Mouse (Mus musculus) kidney, embryonic 16.5 days (tissue): ENCODE measurements around the gene Cd63. TPM values are rescaled to one million over a fixed set of nuclear protein-coding genes. Genes with fewer than 3 reads are reported as not detected.
A peak's percentile ranks its signal among the peaks of the same experiment; 100 is the strongest.

Experiments
- ATAC-seq: fragments of 200-750 bp; cut with Nextera tagmentation; 2 replicates; pipeline ENCODE4 v1.8.0; 2017; ENCODE audit warnings: moderate TSS enrichment; ENCODE audit not compliant: low FRiP score, low TSS enrichment
- H3K27ac ChIP-seq: fragments of 300-500 bp; sonication (generic); 2 replicates; pipeline ENCODE4 v1.5.1; 2014; ENCODE audit warnings: low read length
- H3K27me3 ChIP-seq: fragments of 300-500 bp; sonication (generic); 2 replicates; pipeline ENCODE4 v1.6.1; 2014; ENCODE audit warnings: low read length, control low read depth, mixed read lengths; ENCODE audit not compliant: insufficient read depth
- H3K36me3 ChIP-seq: fragments of 300-500 bp; sonication (generic); 2 replicates; pipeline ENCODE4 v1.6.1; 2014; ENCODE audit warnings: low read length, control low read depth, mixed read lengths; ENCODE audit not compliant: insufficient read depth
- H3K4me1 ChIP-seq: fragments of 300-500 bp; sonication (generic); 2 replicates; pipeline ENCODE4 v1.6.1; 2014; ENCODE audit warnings: low read length, control low read depth, mixed read lengths; ENCODE audit not compliant: insufficient read depth
- H3K4me2 ChIP-seq: fragments of 300-500 bp; sonication (generic); replicated peaks from 2 replicates; pipeline ENCODE4 v1.6.1; 2014; ENCODE audit warnings: low read depth, low read length
- H3K4me3 ChIP-seq: fragments of 300-500 bp; sonication (generic); 2 replicates; pipeline ENCODE4 v1.5.1; 2014; ENCODE audit warnings: mild to moderate bottlenecking, low read length
- H3K9ac ChIP-seq: fragments of 300-500 bp; sonication (generic); replicated peaks from 2 replicates; pipeline ENCODE4 v1.6.1; 2014; ENCODE audit warnings: low read length
- H3K9me3 ChIP-seq: fragments of 300-500 bp; sonication (generic); 2 replicates; pipeline ENCODE4 v1.6.1; 2016; ENCODE audit warnings: low read length, control low read depth
- WGBS: fragments of 180-500 bp; shearing (Covaris S2); extraction: QIAGEN DNeasy Blood & Tissue Kit; methylation state at CpG from one replicate; pipeline ENCODE4 v1.1.7; 2014; 5-methylcytosine and 5-hydroxymethylcytosine counted together
- polyA plus RNA-seq: library from polyadenylated mRNA; unstranded; fragments of >200 nt; fragmentation: Nextera tagmentation; extraction: Ambion mirVana; gene quantifications from 2 replicates; pipeline ENCODE4 v1.2.1, GENCODE M21; 2015

Cd63 gene
- 775 and 850 TPM in 2 replicates for polyA plus RNA-seq

GRCm38 (mm10) chr10:128900698-128901097 is at the start of gene Cd63:
Gene Cd63, plus strand, starts transcription at chr10:128900989.
- Histone ChIP-seq H3K36me3 (no peaks in the 10 kb centered on the region), H3K4me1 (peaks cover 9% of the 10 kb centered on the region; the same call in 1 of the 2 replicates), H3K4me2 (no peak within 1 kb of the TSS), H3K27ac (peak within 1 kb of the TSS; percentile 44), H3K4me3 (no peak within 1 kb of the TSS), H3K27me3 (peaks cover 13% of the 10 kb centered on the region), H3K9ac (no peak within 1 kb of the TSS), H3K9me3 (no peaks in the 10 kb centered on the region)
- 87% methylated on average over 3 of the region's 3 CpGs for WGBS
- no peak for ATAC-seq

- no peak for ATAC-seq
Observed at GRCm38 (mm10) chr10:128861176-128861575, 39.6 kb upstream of the Cd63 start.

GRCm38 (mm10) chr10:128866042-128866441 is 34.7 kb upstream of the Cd63 start:
- H3K4me3 ChIP-seq = no peak overlapping the region
- no peak overlapping the region for H3K27ac ChIP-seq
- no peak for ATAC-seq
- 81% methylated on average over 3 of the region's 3 CpGs for WGBS
- no peaks in the 10 kb centered on the region for H3K4me1 ChIP-seq
- H3K9ac ChIP-seq = no peak overlapping the region
- no peak overlapping the region for H3K4me2 ChIP-seq
- no peaks in the 10 kb centered on the region for H3K9me3 ChIP-seq
- peaks cover 18% of the 10 kb centered on the region for H3K36me3 ChIP-seq
- H3K27me3 ChIP-seq = no peaks in the 10 kb centered on the region

More at GRCm38 (mm10) chr10:128861176-128861575, 39.6 kb upstream of the Cd63 start:
- H3K9me3 ChIP-seq = no peaks in the 10 kb centered on the region
- no peaks in the 10 kb centered on the region for H3K27me3 ChIP-seq
- H3K27ac ChIP-seq = no peak overlapping the region
- H3K9ac ChIP-seq = no peak overlapping the region
- no peak overlapping the region for H3K4me3 ChIP-seq
- no peak overlapping the region for H3K4me2 ChIP-seq
- H3K4me1 ChIP-seq = no peaks in the 10 kb centered on the region
- H3K36me3 ChIP-seq = peaks cover 20% of the 10 kb centered on the region

GRCm38 (mm10) chr10:128866518-128866917 is 34.3 kb upstream of the Cd63 start:
- Histone ChIP-seq H3K9ac (no peak overlapping the region), H3K27me3 (no peaks in the 10 kb centered on the region), H3K4me3 (no peak overlapping the region), H3K4me2 (no peak overlapping the region), H3K27ac (no peak overlapping the region), H3K36me3 (peaks cover 21% of the 10 kb centered on the region), H3K4me1 (no peaks in the 10 kb centered on the region), H3K9me3 (no peaks in the 10 kb centered on the region)
- no peak for ATAC-seq
- 90% methylated on average over 1 of the region's 1 CpGs for WGBS

GRCm38 (mm10) chr10:128870341-128870740 is 30.4 kb upstream of the Cd63 start:
- no peak overlapping the region for H3K9ac ChIP-seq
- H3K9me3 ChIP-seq = no peaks in the 10 kb centered on the region
- no peaks in the 10 kb centered on the region for H3K27me3 ChIP-seq
- no peak for ATAC-seq
- H3K4me1 ChIP-seq = no peaks in the 10 kb centered on the region
- H3K27ac ChIP-seq = no peak overlapping the region
- H3K4me3 ChIP-seq = no peak overlapping the region
- WGBS = 81% methylated on average over 3 of the region's 3 CpGs
- peaks cover 41% of the 10 kb centered on the region for H3K36me3 ChIP-seq
- H3K4me2 ChIP-seq = no peak overlapping the region

- H3K4me3 ChIP-seq = no peak overlapping the region
- no peaks in the 10 kb centered on the region for H3K9me3 ChIP-seq
- H3K27me3 ChIP-seq = no peaks in the 10 kb centered on the region
- no peak overlapping the region for H3K9ac ChIP-seq
- H3K4me1 ChIP-seq = no peaks in the 10 kb centered on the region
- H3K4me2 ChIP-seq = no peak overlapping the region
- no peak overlapping the region for H3K27ac ChIP-seq
- no peak for ATAC-seq
- peaks cover 23% of the 10 kb centered on the region for H3K36me3 ChIP-seq
Observed at GRCm38 (mm10) chr10:128878291-128878690, 22.5 kb upstream of the Cd63 start.

GRCm38 (mm10) chr10:128878811-128879210 is 22.0 kb upstream of the Cd63 start:
- no peaks in the 10 kb centered on the region for H3K4me1 ChIP-seq
- no peaks in the 10 kb centered on the region for H3K9me3 ChIP-seq
- no peak overlapping the region for H3K4me2 ChIP-seq
- H3K9ac ChIP-seq = no peak overlapping the region
- ATAC-seq = no peak
- no peaks in the 10 kb centered on the region for H3K27me3 ChIP-seq
- WGBS = 85% methylated on average over 2 of the region's 2 CpGs
- H3K36me3 ChIP-seq = peaks cover 19% of the 10 kb centered on the region
- H3K4me3 ChIP-seq = no peak overlapping the region
- H3K27ac ChIP-seq = no peak overlapping the region

GRCm38 (mm10) chr10:128882067-128882466 is 18.7 kb upstream of the Cd63 start:
- peak; percentile 64; the same call in 1 of the 2 replicates for ATAC-seq
- 79% methylated on average over 5 of the region's 5 CpGs for WGBS
- peaks cover 27% of the 10 kb centered on the region for H3K36me3 ChIP-seq
- H3K4me3 ChIP-seq = no peak overlapping the region
- H3K27ac ChIP-seq = no peak overlapping the region
- no peaks in the 10 kb centered on the region for H3K27me3 ChIP-seq
- H3K4me2 ChIP-seq = no peak overlapping the region
- H3K9me3 ChIP-seq = no peaks in the 10 kb centered on the region
- H3K4me1 ChIP-seq = no peaks in the 10 kb centered on the region
- no peak overlapping the region for H3K9ac ChIP-seq

GRCm38 (mm10) chr10:128888941-128889827 is 11.6 kb upstream of the Cd63 start:
- WGBS = 0% methylated on average over 7 of the region's 7 CpGs
- H3K4me2 ChIP-seq = peak overlapping the region; percentile 94

GRCm38 (mm10) chr10:128889846-128890245 is 10.9 kb upstream of the Cd63 start:
- Histone ChIP-seq H3K4me2 (peak overlapping the region; percentile 94), H3K9ac (peak overlapping the region; percentile 87), H3K4me3 (peak overlapping the region; percentile 82), H3K4me1 (peaks cover 32% of the 10 kb centered on the region), H3K9me3 (no peaks in the 10 kb centered on the region), H3K36me3 (peaks cover 23% of the 10 kb centered on the region), H3K27ac (peak overlapping the region; percentile 94), H3K27me3 (no peaks in the 10 kb centered on the region; the same call in 1 of the 2 replicates)
- 22% methylated on average over 1 of the region's 2 CpGs for WGBS
- no peak for ATAC-seq

More at GRCm38 (mm10) chr10:128888941-128889827, 11.6 kb upstream of the Cd63 start:
- H3K4me3 ChIP-seq = peak overlapping the region; percentile 82
- peak overlapping the region; percentile 94 for H3K27ac ChIP-seq
- peak; percentile 67 for ATAC-seq
- H3K27me3 ChIP-seq = no peaks in the 10 kb centered on the region; the same call in 1 of the 2 replicates
- peaks cover 32% of the 10 kb centered on the region for H3K4me1 ChIP-seq
- H3K9me3 ChIP-seq = no peaks in the 10 kb centered on the region
- H3K9ac ChIP-seq = peak overlapping the region; percentile 87
- peaks cover 28% of the 10 kb centered on the region for H3K36me3 ChIP-seq
